Mouse (Mus musculus): ENCODE results near the gene Mast4.

Gene Mast4

GRCm38 (mm10) chr13:102973853-102974252 is 360.4 kb downstream of the Mast4 start:
- WGBS, result 87% methylated on average over 5 of the region's 5 CpGs

GRCm38 (mm10) chr13:102963471-102963870 is 370.8 kb downstream of the Mast4 start:
- WGBS, result 91% methylated on average over 6 of the region's 6 CpGs

GRCm38 (mm10) chr13:102958273-102959270 is 375.7 kb downstream of the Mast4 start:
- 35% methylated on average over 19 of the region's 19 CpGs for WGBS

GRCm38 (mm10) chr13:102957508-102958272 is 376.6 kb downstream of the Mast4 start:
- 6% methylated on average over 15 of the region's 15 CpGs for WGBS

- 74% methylated on average over 2 of the region's 2 CpGs for WGBS
These were observed 378.8 kb downstream of the Mast4 start for GRCm38 (mm10) chr13:102955506-102955905.

GRCm38 (mm10) chr13:102949756-102950155 is 384.5 kb downstream of the Mast4 start:
- WGBS, result 81% methylated on average over 7 of the region's 7 CpGs

GRCm38 (mm10) chr13:102948966-102949365 is 385.3 kb downstream of the Mast4 start:
- WGBS, result 91% methylated on average over 3 of the region's 3 CpGs

- 69% methylated on average over 2 of the region's 2 CpGs for WGBS
These were observed 386.8 kb downstream of the Mast4 start for GRCm38 (mm10) chr13:102947546-102947945.

GRCm38 (mm10) chr13:102946024-102946821 is 388.1 kb downstream of the Mast4 start:
- 35% methylated on average over 13 of the region's 13 CpGs for WGBS

GRCm38 (mm10) chr13:102945450-102945849 is 388.8 kb downstream of the Mast4 start:
- 91% methylated on average over 7 of the region's 7 CpGs for WGBS

GRCm38 (mm10) chr13:102944516-102944915 is 389.8 kb downstream of the Mast4 start:
- 81% methylated on average over 4 of the region's 4 CpGs for WGBS

- WGBS, result 62% methylated on average over 2 of the region's 2 CpGs
These were observed 391.7 kb downstream of the Mast4 start for GRCm38 (mm10) chr13:102942557-102942956.

- WGBS, result 51% methylated on average over 6 of the region's 6 CpGs
These were observed 393.8 kb downstream of the Mast4 start for GRCm38 (mm10) chr13:102940476-102940875.

GRCm38 (mm10) chr13:102936233-102936632 is 398.1 kb downstream of the Mast4 start:
- 89% methylated on average over 2 of the region's 2 CpGs for WGBS

- 34% methylated on average over 3 of the region's 3 CpGs for WGBS
These were observed 398.5 kb downstream of the Mast4 start for GRCm38 (mm10) chr13:102935788-102936187.

GRCm38 (mm10) chr13:102933702-102934101 is 400.6 kb downstream of the Mast4 start:
- 32% methylated on average over 5 of the region's 5 CpGs for WGBS

- 86% methylated on average over 9 of the region's 9 CpGs for WGBS
These were observed 401.9 kb downstream of the Mast4 start for GRCm38 (mm10) chr13:102932434-102932833.

GRCm38 (mm10) chr13:102931951-102932350 is 402.3 kb downstream of the Mast4 start:
- WGBS, result 94% methylated on average over 1 of the region's 1 CpGs

- WGBS, result 88% methylated on average over 7 of the region's 7 CpGs
These were observed 408.3 kb downstream of the Mast4 start for GRCm38 (mm10) chr13:102925844-102926598.

- 88% methylated on average over 7 of the region's 7 CpGs for WGBS
These were observed 414.6 kb downstream of the Mast4 start for GRCm38 (mm10) chr13:102919741-102920140.

- WGBS, result 73% methylated on average over 4 of the region's 4 CpGs
These were observed 415.7 kb downstream of the Mast4 start for GRCm38 (mm10) chr13:102918616-102919015.

Measured in cerebral cortex, adult 2 months (tissue).